In the genomic region with DNA sequence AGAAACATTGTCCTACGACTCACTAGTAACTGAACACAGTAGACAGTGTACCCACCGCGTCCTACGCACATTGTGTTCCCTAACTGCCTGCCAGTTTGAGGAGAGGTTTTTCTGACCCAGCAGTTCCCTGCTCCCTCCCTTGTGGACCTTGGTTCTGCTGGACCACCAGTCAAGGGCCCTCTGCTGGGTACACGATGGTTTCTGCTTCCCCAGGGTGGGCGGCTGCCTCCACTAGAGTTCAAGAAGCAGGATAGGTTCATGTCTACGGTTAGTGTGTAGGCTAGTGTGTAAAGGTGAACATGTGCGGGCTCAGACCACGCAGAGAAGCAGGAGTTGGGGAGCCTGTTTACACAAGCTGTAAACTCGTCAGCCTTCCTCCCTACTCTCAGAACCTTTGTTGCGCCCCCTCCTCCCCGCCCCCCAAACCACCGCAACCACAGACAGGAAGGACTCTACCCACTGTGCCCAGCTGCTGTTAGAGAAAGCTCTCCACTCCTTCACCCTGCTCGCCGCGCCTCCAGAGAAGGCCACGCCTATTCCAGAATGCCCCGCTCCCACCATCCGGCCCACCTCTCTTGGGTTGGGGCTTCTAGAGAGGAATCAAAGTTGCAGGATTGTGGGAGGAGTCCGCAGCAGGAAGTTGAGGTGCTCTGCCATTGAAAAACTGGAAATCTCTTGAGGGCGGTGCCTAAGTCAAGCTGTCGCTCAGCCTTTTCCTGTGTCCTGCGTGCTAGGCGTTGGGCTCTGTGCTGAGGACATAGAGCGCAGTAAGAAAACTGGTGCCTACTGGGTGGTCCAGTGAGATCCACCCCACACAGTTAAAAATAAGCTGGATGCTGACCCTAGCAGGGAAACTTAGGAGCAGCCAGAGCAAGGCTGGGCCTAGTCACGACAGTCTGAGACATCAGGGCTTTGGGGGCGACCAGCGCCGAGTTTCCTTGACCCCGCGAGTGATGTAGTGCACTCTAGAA, we compare ENCODE assay signal across 8 mouse cellular contexts. TPM values are rescaled to one million over a fixed set of nuclear protein-coding genes. Genes with fewer than 3 reads are reported as not detected.
DNase-seq lines count a peak whose midpoint lies in the region; ATAC-seq and TF ChIP-seq lines count a peak whose summit lies in the region.

A gene (minus strand): TSS at position 906 of the 971 bp plus-strand sequence.

- 11% methylated on average over 29 of the region's 31 CpGs for WGBS in forebrain, embryonic 13.5 days
- whole genome bisulfite sequencing in large intestine, adult 2 months, result 2% methylated on average over 31 of the region's 31 CpGs
- WGBS in liver, postnatal 0 days (ENCODE audit: insufficient replicate concordance), result 1% methylated on average over 30 of the region's 31 CpGs
- 10% methylated on average over 31 of the region's 31 CpGs for WGBS in neural tube, embryonic 14.5 days

- no peaks in the 10 kb centered on the region for H3K9me3 ChIP-seq in ES-Bruce4 (replicated peaks; ENCODE audit: control insufficient read depth, insufficient read depth, low read length, poor library complexity, severe bottlenecking)
- no peaks in the 10 kb centered on the region for H3K9me3 ChIP-seq in forebrain, embryonic 13.5 days (replicated peaks)
- no peaks in the 10 kb centered on the region for H3K9me3 ChIP-seq in liver, postnatal 0 days (ENCODE audit: low read length)
- no peaks in the 10 kb centered on the region for H3K9me3 ChIP-seq in neural tube, embryonic 14.5 days (ENCODE audit: control insufficient read depth, low read length)

- no peak for TF ChIP-seq CTCF in ES-Bruce4 (IDR thresholded peaks at IDR 0.05; ENCODE audit: low read depth, low read length)
- TF ChIP-seq CTCF in liver, postnatal 0 days (IDR thresholded peaks at IDR 0.05; ENCODE audit: low read depth), result no peak

- DNase-seq in heart, postnatal 10 days, result peak; percentile 91 to 92
- peak; percentile 91 for DNase-seq in large intestine, adult 2 months (ENCODE audit: low read depth, low spot score)
- peak; percentile 87 for DNase-seq in liver, postnatal 0 days
- DNase-seq in testis, postnatal 14 days (ENCODE audit: low spot score), result peak; percentile 89

- TF ChIP-seq EP300 in ES-Bruce4 (IDR thresholded peaks at IDR 0.05; ENCODE audit: insufficient read depth, low read depth, low read length), result 0 out of 2 replicates have a peak, but pooled peaks have one; percentile 34
- peak; percentile 38; the same call in 1 of the 2 replicates for TF ChIP-seq EP300 in liver, postnatal 0 days (IDR thresholded peaks at IDR 0.05; ENCODE audit: low read depth)

- TF ChIP-seq POLR2A in ES-Bruce4 (IDR thresholded peaks at IDR 0.05; ENCODE audit: insufficient read depth, low read length), result peak; percentile 93

- no peaks in the 10 kb centered on the region for H3K4me1 ChIP-seq in ES-Bruce4 (ENCODE audit: control insufficient read depth, insufficient read depth, low read length)
- peaks cover 17% of the 10 kb centered on the region for H3K4me1 ChIP-seq in forebrain, embryonic 13.5 days
- peaks cover 3% of the 10 kb centered on the region; the same call in 1 of the 2 replicates for H3K4me1 ChIP-seq in liver, postnatal 0 days (ENCODE audit: insufficient read depth)
- H3K4me1 ChIP-seq in neural tube, embryonic 14.5 days (ENCODE audit: control insufficient read depth, insufficient read depth, low read length), result no peaks in the 10 kb centered on the region

- peak within 1 kb of the TSS; percentile 92 for H3K9ac ChIP-seq in ES-Bruce4 (ENCODE audit: low read depth, poor library complexity, severe bottlenecking)
- H3K9ac ChIP-seq in forebrain, embryonic 13.5 days, result peak within 1 kb of the TSS; percentile 63
- H3K9ac ChIP-seq in liver, postnatal 0 days (replicated peaks), result peak within 1 kb of the TSS; percentile 73
- peak within 1 kb of the TSS; percentile 25; the same call in 1 of the 2 replicates for H3K9ac ChIP-seq in neural tube, embryonic 14.5 days (replicated peaks; ENCODE audit: low read depth, low read length)

- H3K27me3 ChIP-seq in ES-Bruce4 (ENCODE audit: control insufficient read depth, insufficient read depth, low read length, poor library complexity, severe bottlenecking), result no peaks in the 10 kb centered on the region
- no peaks in the 10 kb centered on the region for H3K27me3 ChIP-seq in forebrain, embryonic 13.5 days
- H3K27me3 ChIP-seq in liver, postnatal 0 days (ENCODE audit: insufficient read depth, low read length), result no peaks in the 10 kb centered on the region
- no peaks in the 10 kb centered on the region for H3K27me3 ChIP-seq in neural tube, embryonic 14.5 days (ENCODE audit: control insufficient read depth, insufficient read depth, low read length)

- H3K4me2 ChIP-seq in forebrain, embryonic 13.5 days, result peak within 1 kb of the TSS; percentile 68
- peak within 1 kb of the TSS; percentile 88 for H3K4me2 ChIP-seq in liver, postnatal 0 days (ENCODE audit: low read depth, low read length)
- H3K4me2 ChIP-seq in neural tube, embryonic 14.5 days (ENCODE audit: low read depth, low read length), result peak within 1 kb of the TSS; percentile 58

- ATAC-seq in cerebellum, adult (ENCODE audit: insufficient number of reproducible peaks, low FRiP score, low TSS enrichment), result peak; percentile 93
- ATAC-seq in forebrain, embryonic 13.5 days, result peak; percentile 95
- peak; percentile 96 for ATAC-seq in liver, postnatal 0 days
- ATAC-seq in neural tube, embryonic 14.5 days (ENCODE audit: low read depth), result peak; percentile 91

- H3K27ac ChIP-seq in ES-Bruce4 (ENCODE audit: insufficient read depth, low read length), result peak within 1 kb of the TSS; percentile 98
- peak within 1 kb of the TSS; percentile 35; the same call in 1 of the 2 replicates for H3K27ac ChIP-seq in forebrain, embryonic 13.5 days
- peak within 1 kb of the TSS; percentile 93 for H3K27ac ChIP-seq in liver, postnatal 0 days (ENCODE audit: low read depth)
- no peak within 1 kb of the TSS for H3K27ac ChIP-seq in neural tube, embryonic 14.5 days (ENCODE audit: low read depth, low read length)

- intact Hi-C loops in heart, postnatal 10 days (cut with DNase I), result no loop called here

- peak within 1 kb of the TSS; percentile 96 for H3K4me3 ChIP-seq in ES-Bruce4 (ENCODE audit: low read depth, low read length)
- H3K4me3 ChIP-seq in forebrain, embryonic 13.5 days, result peak within 1 kb of the TSS; percentile 41
- peak within 1 kb of the TSS; percentile 52 for H3K4me3 ChIP-seq in liver, postnatal 0 days (ENCODE audit: low read depth, low read length)
- H3K4me3 ChIP-seq in neural tube, embryonic 14.5 days (ENCODE audit: low read depth, low read length), result peak within 1 kb of the TSS; percentile 31

- H3K36me3 ChIP-seq in ES-Bruce4 (ENCODE audit: control insufficient read depth, insufficient read depth, low read length, poor library complexity, severe bottlenecking), result no peaks in the 10 kb centered on the region
- no peaks in the 10 kb centered on the region for H3K36me3 ChIP-seq in forebrain, embryonic 13.5 days (ENCODE audit: poor library complexity, severe bottlenecking)
- H3K36me3 ChIP-seq in liver, postnatal 0 days (replicated peaks; ENCODE audit: insufficient read depth, low read length), result no peaks in the 10 kb centered on the region
- H3K36me3 ChIP-seq in neural tube, embryonic 14.5 days (ENCODE audit: control insufficient read depth, insufficient read depth, low read length), result no peaks in the 10 kb centered on the region

RNA-seq across cellular contexts. Expression of the gene that starts here (rescaled TPM):
- 25.1 and 27.7 TPM in 2 replicates for polyA plus RNA-seq in ES-Bruce4 (2011; ENCODE audit: insufficient read depth, insufficient read length, low read depth, missing spikeins)
- 21.2 and 26.8 TPM in 2 replicates for polyA plus RNA-seq in forebrain, embryonic 13.5 days (2015; fragmentation: Nextera tagmentation; extraction: Ambion mirVana)
- total RNA-seq in heart, postnatal 10 days (2021), result 10 to 100 TPM in 1 of 2 experiments, 1 to 10 TPM in 1; 8.5 to 10.0 TPM
- 4.4 and 5.5 TPM in 2 replicates for polyA plus RNA-seq in large intestine, adult 2 months (2012; rRNA removed)
- polyA plus RNA-seq in liver, postnatal 0 days (2015; fragmentation: Nextera tagmentation; extraction: Ambion mirVana), result 1.1 and 1.4 TPM in 2 replicates
- 26.6 TPM in 2 replicates for polyA plus RNA-seq in neural tube, embryonic 14.5 days (2014; fragmentation: Nextera tagmentation; extraction: Ambion mirVana)

Comparison
In these comparisons a context has a peak if more than half of its experiments do, and no peak if none do; other contexts are left out.
1. H3K4me3 ChIP-seq: peak in every context shown above with its lines; median percentile 96 in ES-Bruce4; 52 in liver, postnatal 0 days; 41 in forebrain, embryonic 13.5 days; 31 in neural tube, embryonic 14.5 days.
2. H3K9ac ChIP-seq: peak in every context shown above with its lines; median percentile 92 in ES-Bruce4; 73 in liver, postnatal 0 days; 63 in forebrain, embryonic 13.5 days; 25 in neural tube, embryonic 14.5 days.